Mouse (Mus musculus) midbrain, embryonic 15.5 days (tissue): Measurements from ENCODE around the gene Clec11a. TPM values are rescaled to one million over a fixed set of nuclear protein-coding genes. Genes with fewer than 3 reads are reported as not detected.

Source experiments
- ATAC-seq: fragments of 200-750 bp; cut with Nextera tagmentation; replicated peaks from 2 replicates; pipeline ENCODE4 v1.8.0; 2017; ENCODE audit warnings: moderate TSS enrichment
- H3K27ac ChIP-seq: fragments of 300-500 bp; sonication (generic); 2 replicates; pipeline ENCODE4 v1.5.1; 2015; ENCODE audit warnings: mild to moderate bottlenecking, inconsistent platforms
- H3K27me3 ChIP-seq: fragments of 300-500 bp; sonication (generic); replicated peaks from 2 replicates; pipeline ENCODE4 v1.6.1; 2015; ENCODE audit warnings: inconsistent platforms
- H3K36me3 ChIP-seq: fragments of 300-500 bp; sonication (generic); replicated peaks from 2 replicates; pipeline ENCODE4 v1.6.1; 2015; ENCODE audit warnings: inconsistent platforms
- H3K4me1 ChIP-seq: fragments of 300-500 bp; sonication (generic); 2 replicates; pipeline ENCODE4 v1.6.1; 2015; ENCODE audit warnings: inconsistent platforms
- H3K4me2 ChIP-seq: fragments of 300-500 bp; sonication (generic); 2 replicates; pipeline ENCODE4 v1.6.1; 2015; ENCODE audit warnings: inconsistent platforms, mild to moderate bottlenecking, moderate library complexity
- H3K4me3 ChIP-seq: fragments of 300-500 bp; sonication (generic); 2 replicates; pipeline ENCODE4 v1.5.1; 2015; ENCODE audit warnings: mild to moderate bottlenecking, inconsistent platforms
- H3K9ac ChIP-seq: fragments of 300-500 bp; sonication (generic); 2 replicates; pipeline ENCODE4 v1.6.1; 2015; ENCODE audit warnings: mild to moderate bottlenecking, inconsistent platforms
- H3K9me3 ChIP-seq: fragments of 300-500 bp; sonication (generic); 2 replicates; pipeline ENCODE4 v1.6.1; 2016; ENCODE audit warnings: inconsistent platforms
- WGBS: fragments of 180-500 bp; shearing (Covaris S2); methylation state at CpG from one replicate; pipeline ENCODE4 v1.1.7; 2015; ENCODE audit warnings: mixed read lengths; 5-methylcytosine and 5-hydroxymethylcytosine counted together
- polyA plus RNA-seq: library from polyadenylated mRNA; unstranded; fragments of >200 nt; fragmentation: Nextera tagmentation; extraction: Ambion mirVana; gene quantifications from 2 replicates; pipeline ENCODE4 v1.2.1, GENCODE M21; 2015

Clec11a gene
- polyA plus RNA-seq = 3.6 and 3.9 TPM in 2 replicates

DNA sequence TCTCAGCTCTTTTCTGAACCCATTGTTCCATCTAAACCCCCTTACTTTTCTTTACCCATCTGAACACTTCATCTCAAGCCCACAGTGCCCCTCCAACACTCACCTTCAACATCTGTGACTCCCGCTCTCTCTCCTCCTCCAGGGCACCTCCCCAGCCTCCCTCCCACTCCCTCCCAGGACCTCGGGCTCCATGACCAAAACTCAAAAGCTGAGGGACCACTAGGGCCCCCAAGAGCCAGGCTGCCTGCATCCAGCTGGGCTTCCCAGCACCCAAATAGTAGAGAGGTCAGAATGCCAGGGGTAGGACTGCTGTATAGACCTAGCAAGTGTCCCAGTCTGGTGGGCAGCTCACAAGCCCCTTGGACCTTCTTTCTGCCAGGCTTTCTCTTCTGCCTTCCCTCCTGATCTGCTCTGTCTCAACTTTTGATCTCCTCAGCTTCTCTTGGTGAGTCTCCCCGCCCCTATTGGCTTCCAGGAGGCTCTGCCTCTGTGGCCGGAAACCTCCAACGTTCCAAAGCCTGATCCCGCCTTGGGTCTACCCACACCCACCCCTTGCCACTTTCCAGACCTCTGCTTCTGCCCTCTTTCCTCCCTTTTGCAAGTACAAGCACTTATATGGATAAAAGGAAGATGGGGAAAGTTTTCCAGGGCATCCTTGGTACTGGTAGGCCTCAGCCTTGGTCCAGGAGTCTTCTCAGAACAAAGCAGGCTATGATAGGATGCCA, at the start of gene Clec11a:
TSS of gene Clec11a (minus strand) at position 387 of the 725 bp plus-strand sequence.
- H3K36me3 ChIP-seq = no peaks in the 10 kb centered on the region
- peaks cover 23% of the 10 kb centered on the region for H3K4me1 ChIP-seq
- H3K27me3 ChIP-seq = no peaks in the 10 kb centered on the region
- WGBS = 53% methylated on average over 6 of the region's 6 CpGs
- H3K9ac ChIP-seq = no peak within 1 kb of the TSS
- peak within 1 kb of the TSS; percentile 78 for H3K4me2 ChIP-seq
- peak within 1 kb of the TSS; percentile 84 for H3K4me3 ChIP-seq
- peak within 1 kb of the TSS; percentile 96 for H3K27ac ChIP-seq
- H3K9me3 ChIP-seq = no peaks in the 10 kb centered on the region
- no peak for ATAC-seq

DNA sequence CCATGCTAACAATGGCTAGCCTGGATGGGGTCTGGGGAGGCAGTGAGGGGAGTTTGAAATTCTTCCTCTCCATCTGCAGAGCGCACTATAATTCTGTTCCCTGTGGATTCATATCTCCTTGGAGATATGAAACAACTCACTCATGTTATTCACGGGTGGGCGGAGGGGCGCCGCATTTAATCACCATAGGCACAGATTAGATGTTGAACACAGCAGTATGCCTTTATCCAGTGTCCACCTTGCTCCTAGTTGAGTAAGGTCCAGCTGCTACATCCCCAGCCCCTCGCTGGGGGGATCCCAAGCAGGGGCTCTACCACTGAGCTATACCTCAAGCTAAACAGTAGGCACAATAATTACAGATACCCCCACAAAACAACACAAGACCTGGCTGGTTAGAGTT, 48.7 kb upstream of the Clec11a start:
- Histone ChIP-seq H3K4me3 (no peak overlapping the region), H3K36me3 (peaks cover 4% of the 10 kb centered on the region; the same call in 1 of the 2 replicates), H3K27me3 (peaks cover 36% of the 10 kb centered on the region), H3K9ac (no peak overlapping the region), H3K9me3 (no peaks in the 10 kb centered on the region), H3K27ac (no peak overlapping the region), H3K4me2 (no peak overlapping the region), H3K4me1 (peaks cover 60% of the 10 kb centered on the region)
- no peak for ATAC-seq
- 58% methylated on average over 6 of the region's 6 CpGs for WGBS

DNA sequence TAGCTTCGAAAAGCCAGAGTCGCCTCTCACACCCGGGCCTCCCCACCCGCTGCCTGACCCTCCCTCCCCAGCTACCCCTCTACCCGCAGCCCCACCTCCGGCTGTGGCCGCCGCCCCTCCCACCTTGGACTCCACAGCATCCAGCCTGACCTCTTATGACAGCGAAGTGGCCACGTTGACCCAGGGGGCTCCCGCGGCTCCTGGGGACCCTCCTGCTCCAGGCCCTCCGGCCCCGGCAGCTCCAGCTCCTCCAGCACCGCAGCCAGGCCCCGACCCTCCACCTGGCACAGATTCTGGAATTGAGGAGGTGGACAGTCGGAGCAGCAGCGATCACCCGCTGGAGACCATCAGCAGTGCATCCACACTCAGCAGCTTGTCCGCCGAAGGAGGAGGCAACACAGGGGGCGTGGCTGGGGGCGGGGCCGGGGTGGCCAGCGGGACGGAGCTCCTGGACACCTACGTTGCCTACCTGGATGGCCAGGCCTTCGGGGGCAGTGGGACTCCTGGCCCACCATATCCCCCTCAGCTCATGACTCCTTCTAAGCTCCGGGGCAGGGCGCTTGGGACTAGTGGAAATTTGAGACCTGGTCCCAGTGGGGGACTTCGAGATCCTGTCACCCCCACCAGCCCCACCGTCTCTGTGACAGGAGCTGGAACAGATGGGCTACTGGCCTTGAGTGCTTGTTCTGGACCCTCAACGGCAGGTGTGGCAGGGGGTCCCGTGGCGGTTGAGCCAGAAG, 47.1 kb upstream of the Clec11a start:
- H3K4me2 ChIP-seq = peak overlapping the region; percentile 8; the same call in 1 of the 2 replicates
- H3K27me3 ChIP-seq = peaks cover 36% of the 10 kb centered on the region
- WGBS = 5% methylated on average over 35 of the region's 35 CpGs

DNA sequence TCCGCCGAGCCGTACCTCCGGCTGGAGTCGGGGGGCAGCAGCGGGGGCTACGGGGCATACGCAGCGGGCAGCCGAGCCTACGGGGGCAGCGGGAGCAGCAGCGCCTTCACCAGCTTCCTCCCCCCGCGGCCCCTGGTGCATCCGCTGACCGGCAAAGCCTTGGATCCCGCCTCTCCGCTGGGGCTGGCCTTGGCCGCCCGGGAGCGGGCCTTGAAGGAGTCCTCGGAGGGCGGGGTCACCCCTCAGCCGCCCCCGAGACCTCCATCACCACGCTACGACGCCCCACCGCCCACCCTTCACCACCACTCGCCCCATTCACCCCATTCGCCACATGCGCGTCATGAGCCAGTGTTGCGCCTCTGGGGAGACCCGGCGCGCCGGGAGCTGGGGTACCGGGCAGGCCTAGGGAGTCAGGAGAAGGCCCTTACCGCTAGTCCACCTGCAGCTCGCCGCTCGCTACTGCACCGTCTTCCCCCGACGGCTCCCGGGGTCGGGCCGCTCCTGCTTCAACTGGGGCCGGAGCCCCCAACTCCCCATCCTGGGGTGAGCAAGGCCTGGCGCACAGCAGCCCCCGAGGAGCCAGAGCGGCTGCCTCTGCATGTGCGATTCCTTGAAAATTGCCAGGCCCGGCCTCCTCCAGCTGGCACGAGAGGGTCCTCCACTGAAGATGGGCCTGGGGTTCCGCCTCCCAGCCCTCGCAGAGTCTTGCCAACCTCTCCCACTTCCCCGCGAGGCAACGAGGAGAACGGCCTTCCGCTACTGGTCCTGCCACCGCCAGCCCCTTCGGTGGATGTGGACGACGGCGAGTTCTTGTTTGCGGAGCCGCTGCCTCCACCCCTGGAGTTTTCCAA, 46.3 kb upstream of the Clec11a start:
- H3K27ac ChIP-seq = no peak overlapping the region
- H3K9me3 ChIP-seq = no peaks in the 10 kb centered on the region
- no peak overlapping the region for H3K4me2 ChIP-seq
- H3K27me3 ChIP-seq = peaks cover 36% of the 10 kb centered on the region
- peaks cover 12% of the 10 kb centered on the region; the same call in 1 of the 2 replicates for H3K36me3 ChIP-seq
- H3K4me3 ChIP-seq = peak overlapping the region; percentile 0; the same call in 1 of the 2 replicates
- H3K9ac ChIP-seq = no peak overlapping the region
- peaks cover 46% of the 10 kb centered on the region for H3K4me1 ChIP-seq
- ATAC-seq = no peak
- 8% methylated on average over 69 of the region's 71 CpGs for WGBS

More for the DNA sequence above, 47.1 kb upstream of the Clec11a start:
- no peak overlapping the region for H3K9ac ChIP-seq
- no peaks in the 10 kb centered on the region for H3K9me3 ChIP-seq
- H3K27ac ChIP-seq = no peak overlapping the region
- H3K4me1 ChIP-seq = peaks cover 52% of the 10 kb centered on the region
- no peak for ATAC-seq
- H3K4me3 ChIP-seq = no peak overlapping the region
- H3K36me3 ChIP-seq = peaks cover 10% of the 10 kb centered on the region; the same call in 1 of the 2 replicates

DNA sequence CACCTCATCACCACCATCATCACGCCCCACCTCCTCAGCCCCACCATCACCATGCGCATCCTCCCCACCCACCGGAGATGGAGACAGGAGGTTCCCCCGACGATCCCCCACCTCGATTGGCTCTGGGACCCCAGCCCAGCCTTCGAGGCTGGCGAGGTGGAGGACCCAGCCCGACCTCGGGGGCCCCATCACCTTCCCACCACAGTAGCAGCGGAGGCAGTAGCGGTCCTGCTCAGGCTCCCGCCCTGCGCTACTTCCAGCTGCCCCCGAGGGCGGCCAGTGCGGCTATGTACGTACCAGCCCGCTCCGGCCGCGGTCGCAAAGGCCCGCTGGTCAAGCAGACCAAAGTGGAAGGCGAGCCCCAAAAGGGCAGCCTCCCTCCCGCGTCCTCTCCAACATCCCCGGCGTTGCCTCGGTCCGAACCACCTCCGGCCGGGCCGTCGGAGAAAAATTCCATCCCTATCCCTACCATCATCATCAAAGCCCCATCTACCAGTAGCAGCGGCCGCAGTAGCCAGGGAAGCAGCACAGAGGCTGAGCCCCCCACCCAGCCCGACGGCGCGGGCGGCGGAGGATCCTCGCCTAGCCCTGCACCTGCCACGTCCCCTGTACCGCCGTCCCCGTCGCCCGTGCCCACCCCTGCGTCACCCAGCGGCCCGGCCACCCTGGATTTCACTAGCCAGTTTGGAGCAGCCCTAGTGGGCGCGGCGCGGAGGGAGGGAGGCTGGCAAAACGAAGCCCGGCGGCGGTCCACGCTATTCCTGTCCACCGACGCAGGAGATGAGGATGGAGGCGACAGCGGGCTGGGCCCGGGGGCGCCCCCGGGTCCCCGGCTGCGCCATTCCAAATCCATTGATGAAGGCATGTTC, 45.4 kb upstream of the Clec11a start:
- 0 out of 2 replicates have a peak overlapping the region, but pooled peaks have one; percentile 0 for H3K4me3 ChIP-seq
- H3K27ac ChIP-seq = no peak overlapping the region
- no peaks in the 10 kb centered on the region for H3K9me3 ChIP-seq
- peak; percentile 28 for ATAC-seq
- peaks cover 38% of the 10 kb centered on the region for H3K4me1 ChIP-seq
- no peak overlapping the region for H3K4me2 ChIP-seq
- 0 out of 2 replicates have a peak overlapping the region, but pooled peaks have one; percentile 4 for H3K9ac ChIP-seq
- H3K36me3 ChIP-seq = peaks cover 13% of the 10 kb centered on the region; the same call in 1 of the 2 replicates
- 9% methylated on average over 70 of the region's 71 CpGs for WGBS
- peaks cover 32% of the 10 kb centered on the region for H3K27me3 ChIP-seq

DNA sequence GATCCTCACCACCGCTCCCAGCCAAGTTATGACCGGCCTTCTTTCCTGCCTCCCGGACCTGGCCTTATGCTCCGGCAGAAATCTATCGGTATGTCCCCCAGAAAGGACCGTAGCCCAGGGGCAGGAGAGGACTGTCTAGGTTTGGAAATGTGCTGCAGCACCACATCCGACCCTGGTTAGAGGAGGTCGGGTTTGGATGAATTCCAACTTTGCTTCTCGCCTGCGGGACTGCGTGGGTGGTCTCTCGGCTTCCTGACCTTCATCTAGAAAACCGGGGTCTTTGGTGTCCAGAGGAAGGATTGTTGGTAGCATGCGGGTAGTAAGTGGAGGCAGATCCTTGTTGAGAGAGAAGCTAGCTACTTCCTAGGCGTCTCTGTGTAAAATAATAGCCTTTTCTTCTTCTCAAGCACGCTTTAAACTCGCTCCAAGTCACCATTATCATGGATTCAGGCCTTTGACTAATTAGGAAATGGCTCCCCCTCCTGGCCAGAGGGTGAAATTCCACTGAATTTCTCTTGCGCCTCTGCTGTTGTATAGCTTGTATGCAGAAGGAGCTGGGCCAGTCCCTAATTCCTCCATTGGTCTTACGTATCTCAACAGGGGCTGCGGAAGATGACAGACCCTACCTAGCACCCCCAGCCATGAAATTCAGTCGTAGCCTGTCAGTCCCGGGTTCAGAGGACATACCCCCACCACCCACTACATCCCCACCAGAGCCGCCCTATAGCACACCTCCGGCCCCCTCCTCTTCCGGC, 44.4 kb upstream of the Clec11a start:
- Histone ChIP-seq H3K27me3 (peaks cover 32% of the 10 kb centered on the region), H3K36me3 (peaks cover 18% of the 10 kb centered on the region), H3K4me3 (no peak overlapping the region), H3K27ac (peak overlapping the region; percentile 45; the same call in 1 of the 2 replicates), H3K4me1 (peaks cover 30% of the 10 kb centered on the region), H3K4me2 (peak overlapping the region; percentile 25), H3K9me3 (no peaks in the 10 kb centered on the region), H3K9ac (peak overlapping the region; percentile 23; the same call in 1 of the 2 replicates)
- ATAC-seq = peak; percentile 59
- WGBS = 4% methylated on average over 25 of the region's 25 CpGs

DNA sequence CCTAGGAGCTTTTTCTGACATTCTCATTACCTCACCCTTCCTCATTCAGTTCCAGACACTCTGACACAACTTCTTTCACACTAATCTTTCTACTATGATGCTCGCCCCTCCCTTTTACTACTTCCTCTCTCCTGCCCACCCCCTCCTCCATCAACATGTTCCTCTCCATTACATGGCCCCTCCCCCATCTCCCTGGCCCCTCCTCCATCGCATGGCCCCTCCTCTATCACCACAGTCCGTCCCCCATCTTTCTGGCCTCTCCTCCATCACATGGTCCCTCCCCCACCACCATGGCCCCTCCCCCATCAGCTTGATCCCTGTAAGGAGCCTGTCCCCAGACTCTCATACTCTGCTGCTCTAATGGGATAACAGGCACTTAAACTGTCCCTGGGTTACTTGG, 42.3 kb upstream of the Clec11a start:
- H3K9ac ChIP-seq = no peak overlapping the region
- H3K27me3 ChIP-seq = peaks cover 24% of the 10 kb centered on the region
- peaks cover 32% of the 10 kb centered on the region for H3K36me3 ChIP-seq
- no peak overlapping the region for H3K4me3 ChIP-seq
- H3K4me1 ChIP-seq = peaks cover 30% of the 10 kb centered on the region
- H3K4me2 ChIP-seq = no peak overlapping the region
- H3K27ac ChIP-seq = no peak overlapping the region
- H3K9me3 ChIP-seq = no peaks in the 10 kb centered on the region
- no peak for ATAC-seq
- WGBS = 27% methylated on average over 3 of the region's 3 CpGs

DNA sequence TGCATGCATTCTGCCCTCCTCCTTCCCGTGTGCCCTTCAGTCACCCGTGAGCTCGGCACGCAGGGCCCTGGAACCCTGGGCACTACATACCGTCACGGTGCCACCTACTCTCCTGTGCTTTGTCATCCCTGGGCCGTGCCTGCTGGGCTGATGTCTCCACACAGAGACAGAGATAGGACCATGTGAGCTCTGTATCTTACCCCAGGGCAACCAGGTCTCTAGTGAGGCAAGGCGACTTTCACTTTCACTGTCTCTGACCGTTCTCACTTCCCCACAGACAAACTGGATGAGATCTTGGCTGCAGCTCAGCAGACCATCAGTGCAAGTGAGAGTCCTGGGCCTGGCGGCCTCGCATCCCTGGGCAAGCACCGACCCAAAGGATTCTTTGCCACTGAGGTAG, 37.9 kb upstream of the Clec11a start:
- Histone ChIP-seq H3K36me3 (peaks cover 42% of the 10 kb centered on the region), H3K9me3 (no peaks in the 10 kb centered on the region), H3K9ac (no peak overlapping the region), H3K4me3 (no peak overlapping the region), H3K4me2 (no peak overlapping the region), H3K27ac (no peak overlapping the region), H3K27me3 (no peaks in the 10 kb centered on the region), H3K4me1 (no peaks in the 10 kb centered on the region)
- ATAC-seq = no peak
- WGBS = 78% methylated on average over 12 of the region's 12 CpGs

DNA sequence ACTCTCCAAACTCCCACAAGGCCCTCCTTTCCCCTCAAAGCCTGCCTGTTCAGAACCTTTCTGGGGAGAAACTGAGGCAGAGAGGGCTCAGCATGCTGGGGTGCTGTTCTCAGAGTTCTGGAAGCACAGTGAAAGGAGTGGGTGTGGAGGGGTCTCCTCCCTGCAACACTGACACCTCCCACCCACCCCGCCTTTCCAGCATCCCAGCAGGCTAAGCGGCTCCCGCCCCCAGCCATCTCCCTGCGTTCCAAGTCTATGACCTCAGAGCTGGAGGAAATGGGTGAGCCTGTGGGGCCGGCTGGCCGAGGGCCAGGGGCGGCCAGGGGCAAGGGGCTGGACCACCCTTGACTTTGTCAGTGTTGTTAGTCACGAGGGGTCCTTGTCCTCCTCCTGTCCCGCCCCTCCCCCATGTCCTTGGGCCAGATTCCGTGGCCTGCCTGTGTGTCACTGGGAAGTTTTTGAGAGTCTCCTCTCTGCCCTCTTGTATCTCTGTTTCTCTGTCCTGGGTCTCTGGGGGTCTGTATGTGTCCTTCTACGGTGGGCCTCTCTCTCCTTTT, 36.8 kb upstream of the Clec11a start:
- no peak overlapping the region for H3K4me3 ChIP-seq
- H3K4me2 ChIP-seq = no peak overlapping the region
- no peak overlapping the region for H3K9ac ChIP-seq
- peaks cover 2% of the 10 kb centered on the region for H3K4me1 ChIP-seq
- H3K27me3 ChIP-seq = no peaks in the 10 kb centered on the region
- no peak for ATAC-seq
- WGBS = 44% methylated on average over 10 of the region's 11 CpGs
- H3K27ac ChIP-seq = no peak overlapping the region
- H3K36me3 ChIP-seq = peaks cover 40% of the 10 kb centered on the region
- H3K9me3 ChIP-seq = no peaks in the 10 kb centered on the region

DNA sequence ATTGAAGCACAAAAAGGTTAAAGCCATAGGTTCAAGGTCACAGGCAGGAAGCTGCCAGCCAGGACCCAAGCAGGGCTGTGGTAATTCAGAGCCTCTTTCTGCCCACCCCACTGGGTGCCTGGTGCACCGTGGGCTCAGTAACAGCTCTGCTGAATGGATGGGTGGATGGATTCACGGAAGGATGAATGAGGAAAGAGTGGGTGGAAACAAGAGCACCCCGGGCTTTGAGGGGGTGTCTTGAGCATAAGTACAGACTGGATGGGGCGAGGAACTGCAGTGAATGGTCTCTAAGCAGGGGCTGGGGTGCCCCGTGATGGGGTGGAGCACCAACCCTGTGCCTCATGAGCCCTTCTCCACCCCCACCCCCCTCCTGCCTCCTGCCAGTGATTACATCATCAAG, 35.0 kb upstream of the Clec11a start:
- no peak overlapping the region for H3K27ac ChIP-seq
- H3K4me3 ChIP-seq = no peak overlapping the region
- H3K9me3 ChIP-seq = no peaks in the 10 kb centered on the region
- H3K36me3 ChIP-seq = peaks cover 34% of the 10 kb centered on the region
- no peaks in the 10 kb centered on the region for H3K27me3 ChIP-seq
- H3K4me2 ChIP-seq = no peak overlapping the region
- H3K4me1 ChIP-seq = peaks cover 21% of the 10 kb centered on the region
- no peak overlapping the region for H3K9ac ChIP-seq
- WGBS = 79% methylated on average over 5 of the region's 5 CpGs
- ATAC-seq = no peak
